ENCODE assay signal across 19 mouse cellular contexts in genomic region chr13:8959554-8959953, GRCm38 (mm10). TPM values are rescaled to one million over a fixed set of nuclear protein-coding genes. Genes with fewer than 3 reads are reported as not detected.
"Had no signal": no experiment of that assay in that cellular context is flagged by ENCODE, and none has a peak within 500 bp of the region (broad histone marks: within the 10 kb centered on the region; RNA-seq: fewer than 3 reads in every experiment).

No protein-coding gene starts in this region.

RNA-seq across cellular contexts. Expression of gene Idi2, which starts 6.9 kb away (rescaled TPM):
- total RNA-seq: megakaryocyte, adult 5-6 weeks; midbrain, postnatal 0 days; monocyte, adult 5-6 weeks; neutrophil, adult 5-6 weeks had no signal
- polyA plus RNA-seq: lung, embryonic 14.5 days; macrophage; midbrain, embryonic 11.5 days; midbrain, embryonic 13.5 days; midbrain, embryonic 15.5 days; midbrain, postnatal 0 days; spleen, adult 2 months; stomach, embryonic 15.5 days; stomach, postnatal 0 days; testis, adult 2 months; urinary bladder, adult 2 months had no signal

RNA-seq across cellular contexts. Expression of gene Gm9745, which starts 11.5 kb away (rescaled TPM):
- total RNA-seq: megakaryocyte, adult 5-6 weeks; midbrain, postnatal 0 days; monocyte, adult 5-6 weeks; neutrophil, adult 5-6 weeks had no signal
- polyA plus RNA-seq: limb, embryonic 15.5 days; lung, embryonic 14.5 days; lung, embryonic 16.5 days; macrophage; midbrain, embryonic 11.5 days; midbrain, embryonic 13.5 days; midbrain, embryonic 15.5 days; midbrain, postnatal 0 days; neural tube, embryonic 12.5 days; neural tube, embryonic 14.5 days; spleen, adult 2 months; stomach, embryonic 15.5 days; stomach, postnatal 0 days; testis, adult 2 months; thymus, adult 2 months; urinary bladder, adult 2 months had no signal
